Mouse (Mus musculus): Measurements from ENCODE around the gene Tardbp. TPM values are rescaled to one million over a fixed set of nuclear protein-coding genes. Genes with fewer than 3 reads are reported as not detected.

Gene Tardbp
- polyA plus RNA-seq, 1 experiment, result 403 TPM

Other genes starting within 250 kb of the Tardbp start
- 9.2 and 10.3 TPM in 2 replicates for gene Ubiad1, start 182.2 kb downstream of the Tardbp start, polyA plus RNA-seq (2012; rRNA removed)
- 15.6 and 20.0 TPM in 2 replicates for gene Mtor, start 178.4 kb downstream of the Tardbp start, polyA plus RNA-seq (2012; rRNA removed)
- 11.0 and 14.6 TPM in 2 replicates for gene Angptl7, start 126.6 kb downstream of the Tardbp start, polyA plus RNA-seq (2012; rRNA removed)
- 31.4 and 40.2 TPM in 2 replicates for gene Exosc10, start 68.6 kb downstream of the Tardbp start, polyA plus RNA-seq (2012; rRNA removed)
- 48.4 and 51.9 TPM in 2 replicates for gene Srm, start 35.5 kb downstream of the Tardbp start, polyA plus RNA-seq (2012; rRNA removed)
- 0.58 and 0.72 TPM in 2 replicates for gene Masp2, start 24.5 kb downstream of the Tardbp start, polyA plus RNA-seq (2012; rRNA removed)
- gene Gm572, start 16.3 kb upstream of the Tardbp start, polyA plus RNA-seq (2012; rRNA removed), result 0.04 TPM in 1 of 2 replicates, not detected in the other
- 21.0 and 29.8 TPM in 2 replicates for gene Casz1, start 177.4 kb upstream of the Tardbp start, polyA plus RNA-seq (2012; rRNA removed)

Measured in urinary bladder, adult 2 months (tissue).